Comparison of ENCODE assay signal across 8 mouse cellular contexts in genomic region chr16:55973431-55974255, GRCm38 (mm10). TPM values are rescaled to one million over a fixed set of nuclear protein-coding genes. Genes with fewer than 3 reads are reported as not detected.
DNase-seq lines count a peak whose midpoint lies in the region; ATAC-seq and TF ChIP-seq lines count a peak whose summit lies in the region.

Gene Zbtb11 (plus strand): TSS chr16:55973883.

- H3K36me3 ChIP-seq in embryonic facial prominence, embryonic 15.5 days = peaks cover 41% of the 10 kb centered on the region
- peaks cover 46% of the 10 kb centered on the region for H3K36me3 ChIP-seq in limb, embryonic 14.5 days (ENCODE audit: control insufficient read depth, insufficient read depth, low read length)
- H3K36me3 ChIP-seq in midbrain, postnatal 0 days (ENCODE audit: insufficient read depth, low read length) = peaks cover 19% of the 10 kb centered on the region

- H3K27me3 ChIP-seq in embryonic facial prominence, embryonic 15.5 days = no peaks in the 10 kb centered on the region
- no peaks in the 10 kb centered on the region for H3K27me3 ChIP-seq in limb, embryonic 14.5 days (ENCODE audit: control insufficient read depth, insufficient read depth, low read length)
- no peaks in the 10 kb centered on the region for H3K27me3 ChIP-seq in midbrain, postnatal 0 days (ENCODE audit: insufficient read depth, low read length)

- H3K9me3 ChIP-seq in embryonic facial prominence, embryonic 15.5 days (replicated peaks) = no peaks in the 10 kb centered on the region
- no peaks in the 10 kb centered on the region for H3K9me3 ChIP-seq in limb, embryonic 14.5 days (ENCODE audit: control insufficient read depth, low read length)
- H3K9me3 ChIP-seq in midbrain, postnatal 0 days (ENCODE audit: low read length) = no peaks in the 10 kb centered on the region

- peak; percentile 68; the same call in 1 of the 2 replicates for TF ChIP-seq POLR2A in bone marrow, adult 2 months (IDR thresholded peaks at IDR 0.05; ENCODE audit: borderline replicate concordance, control insufficient read depth, low read depth, low read length)
- no peak for TF ChIP-seq POLR2A in limb, embryonic 14.5 days (IDR thresholded peaks at IDR 0.05; ENCODE audit: borderline replicate concordance, extremely low read depth, insufficient read depth, insufficient read length)

- H3K4me3 ChIP-seq in bone marrow, adult 2 months (replicated peaks; ENCODE audit: control insufficient read depth, low read depth, low read length) = peak within 1 kb of the TSS; percentile 97
- H3K4me3 ChIP-seq in embryonic facial prominence, embryonic 15.5 days (replicated peaks) = peak within 1 kb of the TSS; percentile 100
- peak within 1 kb of the TSS; percentile 99 for H3K4me3 ChIP-seq in limb, embryonic 14.5 days (replicated peaks; ENCODE audit: low read length)
- peak within 1 kb of the TSS; percentile 100 for H3K4me3 ChIP-seq in midbrain, postnatal 0 days (ENCODE audit: low read depth, low read length)

- TF ChIP-seq CTCF in bone marrow, adult 2 months (IDR thresholded peaks at IDR 0.05; ENCODE audit: control insufficient read depth, insufficient read depth, low read length) = no peak
- peak; percentile 20; the same call in 1 of the 2 replicates for TF ChIP-seq CTCF in midbrain, postnatal 0 days (IDR thresholded peaks at IDR 0.05)

- ATAC-seq in embryonic facial prominence, embryonic 15.5 days (ENCODE audit: insufficient number of reproducible peaks, low FRiP score, low TSS enrichment, low read depth) = peak; percentile 99
- peak; percentile 98 for ATAC-seq in limb, embryonic 14.5 days (ENCODE audit: low FRiP score, low read depth)
- peak; percentile 99 for ATAC-seq in midbrain, postnatal 0 days (ENCODE audit: low FRiP score)

- H3K27ac ChIP-seq in bone marrow, adult 2 months (ENCODE audit: control insufficient read depth, insufficient read depth, low read depth, low read length, poor library complexity) = peak within 1 kb of the TSS; percentile 97
- H3K27ac ChIP-seq in embryonic facial prominence, embryonic 15.5 days (replicated peaks) = peak within 1 kb of the TSS; percentile 95
- H3K27ac ChIP-seq in limb, embryonic 14.5 days (replicated peaks; ENCODE audit: low read depth, low read length) = peak within 1 kb of the TSS; percentile 90
- H3K27ac ChIP-seq in midbrain, postnatal 0 days (ENCODE audit: low read depth, low read length) = peak within 1 kb of the TSS; percentile 92

- WGBS in bone marrow, adult 2 months = under 1% methylated on average over 82 of the region's 86 CpGs
- under 1% methylated on average over 80 of the region's 86 CpGs for WGBS in embryonic facial prominence, embryonic 15.5 days
- WGBS in limb, embryonic 14.5 days = 0% methylated on average over 47 of the region's 86 CpGs
- WGBS in midbrain, postnatal 0 days = under 1% methylated on average over 81 of the region's 86 CpGs

- peak within 1 kb of the TSS; percentile 80 for H3K4me2 ChIP-seq in embryonic facial prominence, embryonic 15.5 days (replicated peaks)
- peak within 1 kb of the TSS; percentile 71 for H3K4me2 ChIP-seq in limb, embryonic 14.5 days (replicated peaks; ENCODE audit: low read depth, low read length, severe bottlenecking)
- peak within 1 kb of the TSS; percentile 58 for H3K4me2 ChIP-seq in midbrain, postnatal 0 days (ENCODE audit: low read depth, low read length, poor library complexity, severe bottlenecking)

- no peaks in the 10 kb centered on the region; the same call in 1 of the 2 replicates for H3K4me1 ChIP-seq in bone marrow, adult 2 months (ENCODE audit: control insufficient read depth, insufficient read depth, low read length)
- peaks cover 31% of the 10 kb centered on the region for H3K4me1 ChIP-seq in embryonic facial prominence, embryonic 15.5 days
- peaks cover 9% of the 10 kb centered on the region for H3K4me1 ChIP-seq in limb, embryonic 14.5 days (ENCODE audit: control insufficient read depth, insufficient read depth, low read length)
- H3K4me1 ChIP-seq in midbrain, postnatal 0 days (ENCODE audit: insufficient read depth, low read length) = peaks cover 4% of the 10 kb centered on the region

- peak within 1 kb of the TSS; percentile 90 for H3K9ac ChIP-seq in embryonic facial prominence, embryonic 15.5 days
- peak within 1 kb of the TSS; percentile 86 for H3K9ac ChIP-seq in limb, embryonic 14.5 days (ENCODE audit: low read depth, low read length, severe bottlenecking)
- peak within 1 kb of the TSS; percentile 79 for H3K9ac ChIP-seq in midbrain, postnatal 0 days (replicated peaks; ENCODE audit: low read length, poor library complexity, severe bottlenecking)

- DNase-seq in 416B (ENCODE audit: low read depth) = peak; percentile 100
- DNase-seq in heart, adult 8-10 months (ENCODE audit: low spot score) = peak; percentile 97
- peak; percentile 99 for DNase-seq in kidney, adult 9 months
- DNase-seq in limb, embryonic 14.5 days (ENCODE audit: low spot score) = peak; percentile 98
- peak; percentile 99 for DNase-seq in midbrain, postnatal 0 days (ENCODE audit: low spot score)
- DNase-seq in spleen, postnatal 14 days (ENCODE audit: low spot score in 2 of 2) = peak; percentile 98 to 100

RNA-seq across cellular contexts. Expression of gene Zbtb11, which starts in this region (rescaled TPM):
- polyA plus RNA-seq in bone marrow, adult 2 months (2011; ENCODE audit: insufficient read depth, insufficient read length, low replicate concordance, missing spikeins) = 5.9 and 8.9 TPM in 2 replicates
- polyA plus RNA-seq in embryonic facial prominence, embryonic 15.5 days (2015; fragmentation: Nextera tagmentation; extraction: Ambion mirVana) = 19.1 TPM in 2 replicates
- 10 to 100 TPM in 3 of 4 experiments, 1 to 10 TPM in 1; 7.2 to 12.0 (median 11.1) TPM for total RNA-seq in heart, adult 8-10 months (2022)
- 10.2 and 12.3 TPM in 2 replicates for polyA plus RNA-seq in limb, embryonic 14.5 days (2012; rRNA removed)
- polyA plus RNA-seq in limb, embryonic 14.5 days (2014; fragmentation: Nextera tagmentation; extraction: Ambion mirVana) = 17.7 and 22.1 TPM in 2 replicates
- total RNA-seq in midbrain, postnatal 0 days (2014; rRNA removed) = 18.5 and 27.2 TPM in 2 replicates
- polyA plus RNA-seq in midbrain, postnatal 0 days (2015; fragmentation: Nextera tagmentation; extraction: Ambion mirVana) = 17.6 and 19.3 TPM in 2 replicates

Comparison
In these comparisons a context has a peak if more than half of its experiments do, and no peak if none do; other contexts are left out.
1. Peak in every context shown above with its lines: DNase-seq, ATAC-seq, H3K4me3 ChIP-seq and H3K27ac ChIP-seq.